Mouse (Mus musculus) CH12.LX (cell line): Measurements from ENCODE around the gene Psmg4. TPM values are rescaled to one million over a fixed set of nuclear protein-coding genes. Genes with fewer than 3 reads are reported as not detected.

ENCODE experiments used
- DNase-seq: peaks from one replicate; pipeline ENCODE4 v3.0.0-alpha.2; 2013; ENCODE audit errors: extremely low read depth
- H3K27ac ChIP-seq: 2 replicates; pipeline ENCODE4 v1.5.1; 2012; ENCODE audit warnings: low read depth, mild to moderate bottlenecking, control low read depth, moderate library complexity; ENCODE audit not compliant: insufficient read depth
- H3K27me3 ChIP-seq: replicated peaks from 2 replicates; pipeline ENCODE3; 2012; ENCODE audit warnings: inconsistent platforms
- H3K36me3 ChIP-seq, 2 experiments: replicated peaks in 1 of 2; 2 replicates each; pipeline versions ENCODE3 to v1.6.1; 2012; ENCODE audit warnings: inconsistent platforms in 1 of 2, low read length in 1 of 2, mild to moderate bottlenecking in 1 of 2, mixed read lengths in 1 of 2, moderate library complexity in 1 of 2; ENCODE audit not compliant: control insufficient read depth in 1 of 2, insufficient read depth in 1 of 2
- H3K4me1 ChIP-seq, 2 experiments: 2 replicates each; pipeline ENCODE4 v1.6.1; 2012; ENCODE audit warnings: inconsistent platforms in 1 of 2, moderate library complexity in 1 of 2; ENCODE audit not compliant: insufficient read depth in 2 of 2, control insufficient read depth in 1 of 2
- H3K4me2 ChIP-seq: 2 replicates; pipeline ENCODE4 v1.6.1; 2012; ENCODE audit warnings: low read depth, mild to moderate bottlenecking, control low read depth; ENCODE audit not compliant: poor library complexity, insufficient read depth, severe bottlenecking
- H3K4me3 ChIP-seq, 3 experiments: fragments of 150-350 bp in 1 of 3; sonication (generic) in 1 of 3; replicated peaks in 1 of 3; 2 replicates each; pipeline versions ENCODE3 to v1.5.1; 2011 to 2012; ENCODE audit warnings: low read depth in 2 of 3, low read length in 2 of 3, mild to moderate bottlenecking in 2 of 3, moderate library complexity in 2 of 3, control low read depth in 1 of 3, improper control_type of control experiment in 1 of 3, inconsistent platforms in 1 of 3, mixed read lengths in 1 of 3; ENCODE audit not compliant: poor library complexity in 1 of 3
- H3K79me2 ChIP-seq: replicated peaks from 2 replicates; pipeline ENCODE4 v1.6.1; 2012; ENCODE audit warnings: mild to moderate bottlenecking, moderate library complexity; ENCODE audit not compliant: control insufficient read depth, poor library complexity, insufficient read depth, severe bottlenecking; ENCODE audit errors: extremely low read depth
- H3K9ac ChIP-seq: 2 replicates; pipeline ENCODE4 v1.6.1; 2012; ENCODE audit warnings: low read depth, mild to moderate bottlenecking, control low read depth, moderate library complexity; ENCODE audit not compliant: insufficient read depth
- H3K9me3 ChIP-seq: replicated peaks from 2 replicates; pipeline ENCODE3; 2012; ENCODE audit warnings: low read length, inconsistent platforms, mixed read lengths
- E2F4 ChIP-seq: IDR thresholded peaks from 2 replicates; pipeline ENCODE4 v1.6.1; 2011; ENCODE audit warnings: low read depth, low read length, improper control_type of control experiment; ENCODE audit not compliant: insufficient replicate concordance
- ELF1 ChIP-seq: IDR thresholded peaks from 2 replicates; pipeline ENCODE4 v1.6.1; 2014; ENCODE audit warnings: low read depth, mild to moderate bottlenecking, inconsistent platforms, low read length, improper control_type of control experiment
- IRF4 ChIP-seq: IDR thresholded peaks from 2 replicates; pipeline ENCODE4 v1.6.1; 2014; ENCODE audit warnings: low read depth, mild to moderate bottlenecking, inconsistent platforms, low read length, improper control_type of control experiment
- MAFK ChIP-seq: IDR thresholded peaks from 2 replicates; pipeline ENCODE4 v1.6.1; 2011; ENCODE audit warnings: low read length, improper control_type of control experiment; ENCODE audit not compliant: insufficient replicate concordance
- MAX ChIP-seq: IDR thresholded peaks from 2 replicates; pipeline ENCODE4 v1.6.1; 2011; ENCODE audit warnings: low read length, improper control_type of control experiment
- MAZ ChIP-seq: IDR thresholded peaks from 2 replicates; pipeline ENCODE4 v1.6.1; 2012; ENCODE audit warnings: low read depth, mild to moderate bottlenecking, inconsistent platforms, low read length, improper control_type of control experiment, moderate library complexity
- MYC ChIP-seq: IDR thresholded peaks from 2 replicates; pipeline ENCODE4 v1.6.1; 2011; ENCODE audit warnings: low read depth, mild to moderate bottlenecking, improper control_type of control experiment, low read length
- NRF1 ChIP-seq: IDR thresholded peaks from 2 replicates; pipeline ENCODE4 v1.6.1; 2014; ENCODE audit warnings: low read depth, mild to moderate bottlenecking, inconsistent platforms, low read length, improper control_type of control experiment, moderate library complexity
- POLR2AphosphoS2 ChIP-seq: IDR thresholded peaks from 2 replicates; pipeline ENCODE4 v1.6.1; 2011; ENCODE audit warnings: low read depth, low read length, improper control_type of control experiment
- RAD21 ChIP-seq: IDR thresholded peaks from 2 replicates; pipeline ENCODE4 v1.6.1; 2011; ENCODE audit warnings: low read depth, mild to moderate bottlenecking, low read length, improper control_type of control experiment, moderate library complexity
- USF2 ChIP-seq: conservative IDR thresholded peaks from 2 replicates; pipeline ENCODE4 v1.6.1; 2011; ENCODE audit warnings: low read depth, low read length, improper control_type of control experiment
- ZKSCAN1 ChIP-seq: IDR thresholded peaks from 2 replicates; pipeline ENCODE4 v1.6.1; 2012; ENCODE audit warnings: low read depth, inconsistent platforms, low read length, improper control_type of control experiment, borderline replicate concordance
- ZNF384 ChIP-seq: IDR thresholded peaks from 2 replicates; pipeline ENCODE4 v1.6.1; 2012; ENCODE audit warnings: low read depth, low read length, improper control_type of control experiment, inconsistent platforms
- dilution Hi-C: fragments of 300-500 bp; cut with MboI; formaldehyde crosslinking; loops from 2 replicates; pipeline ENCODE4 v1.14.3; 2020; ENCODE audit warnings: low sequenced_read_pairs; ENCODE audit not compliant: extremely low pct_unique_long_range_greater_than_20kb, extremely low pct_ligation_motif_present
- in situ Hi-C: fragments of 300-500 bp; cut with MboI; formaldehyde crosslinking; loops from 3 replicates; pipeline ENCODE4 v1.14.3; 2019; ENCODE audit warnings: low sequenced_read_pairs, low pct_ligation_motif_present, low pct_unique_long_range_greater_than_20kb, mixed read lengths
- polyA plus RNA-seq: library from polyadenylated mRNA; unstranded; fragments of >175 nt; gene quantifications from 2 replicates; pipeline ENCODE4 v1.2.1, GENCODE M21; 2012; ENCODE audit warnings: low read depth; ENCODE audit not compliant: insufficient read length
- total RNA-seq, 2 experiments: library from RNA; depleted of rRNA; stranded (reverse); fragments of 300-350 nt in 1 of 2; fragments of >200 nt in 1 of 2; gene quantifications; 2 replicates each; pipeline ENCODE4 v1.2.3; 2012 to 2014

Psmg4 gene
- total and polyA plus RNA-seq, 3 experiments = 120 to 234 (median 194) TPM

GRCm38 (mm10) chr13:34211261-34211775 is 48.6 kb downstream of the Psmg4 start:
- no peak for DNase-seq
- H3K36me3 ChIP-seq = no peaks in the 10 kb centered on the region
- no peak for TF ChIP-seq MYC
- no peak for TF ChIP-seq ZKSCAN1
- TF ChIP-seq MAFK = no peak
- no peak for TF ChIP-seq ZNF384
- TF ChIP-seq, all 38 proteins: peak for 0
- dilution Hi-C loops (no loop called here), in situ Hi-C loops (no loop called here)
- Histone ChIP-seq H3K79me2 (no peaks in the 10 kb centered on the region), H3K9ac (no peak overlapping the region), H3K4me1 (no peaks in the 10 kb centered on the region), H3K9me3 (no peaks in the 10 kb centered on the region), H3K27ac (no peak overlapping the region), H3K27me3 (no peaks in the 10 kb centered on the region), H3K4me2 (no peak overlapping the region), H3K4me3 (no peak overlapping the region)

- TF ChIP-seq MAZ = no peak
- TF ChIP-seq NRF1 = no peak
- TF ChIP-seq MAX = no peak
- TF ChIP-seq POLR2AphosphoS2 = no peak
- TF ChIP-seq IRF4 = no peak
- no peak for TF ChIP-seq ELF1
- Histone ChIP-seq H3K36me3 (no peaks in the 10 kb centered on the region), H3K4me2 (no peak overlapping the region), H3K27ac (no peak overlapping the region), H3K79me2 (no peaks in the 10 kb centered on the region), H3K4me3 (no peak overlapping the region), H3K9me3 (no peaks in the 10 kb centered on the region), H3K9ac (no peak overlapping the region), H3K27me3 (no peaks in the 10 kb centered on the region), H3K4me1 (no peaks in the 10 kb centered on the region)
- dilution Hi-C loops (no loop called here), in situ Hi-C loops (no loop called here)
- DNase-seq = no peak
Measured at GRCm38 (mm10) chr13:34212735-34213212, 50.0 kb downstream of the Psmg4 start.

GRCm38 (mm10) chr13:34214855-34215254 is 52.1 kb downstream of the Psmg4 start:
- H3K4me2 ChIP-seq = no peak overlapping the region
- in situ Hi-C loops (no loop called here), dilution Hi-C loops (no loop called here)
- H3K4me1 ChIP-seq = no peaks in the 10 kb centered on the region
- no peak overlapping the region for H3K27ac ChIP-seq
- no peak overlapping the region for H3K9ac ChIP-seq
- no peaks in the 10 kb centered on the region for H3K9me3 ChIP-seq
- TF ChIP-seq RAD21 (no peak), MAZ (no peak), E2F4 (no peak), USF2 (no peak)
- no peaks in the 10 kb centered on the region for H3K79me2 ChIP-seq
- H3K27me3 ChIP-seq = no peaks in the 10 kb centered on the region
- H3K4me3 ChIP-seq = no peak overlapping the region
- no peaks in the 10 kb centered on the region for H3K36me3 ChIP-seq
- no peak for DNase-seq
